Mouse (Mus musculus): Measurements from ENCODE around the gene Gpr108.

- no peak for TF ChIP-seq POLR2A (IDR thresholded peaks at IDR 0.05; ENCODE audit: extremely low read depth, insufficient read depth, low read length)
- no peak for TF ChIP-seq CTCF (IDR thresholded peaks at IDR 0.05; ENCODE audit: low read depth, low read length)
These were observed 40.3 kb downstream of the Gpr108 start for GRCm38 (mm10) chr17:57207938-57208337.

Measured in liver, adult 2 months (tissue).